Mouse (Mus musculus) liver, postnatal 0 days (tissue): ENCODE data around the gene Cacna1i.

Experiments used
- CTCF ChIP-seq: sonication (generic); IDR thresholded peaks from 2 replicates; pipeline ENCODE4 v1.5.1; 2016; ENCODE audit warnings: antibody characterized with exemption, low read depth
- EP300 ChIP-seq: IDR thresholded peaks from 2 replicates; pipeline ENCODE4 v1.6.1; 2016; ENCODE audit warnings: antibody characterized with exemption, low read depth, mild to moderate bottlenecking

- TF ChIP-seq CTCF: peak; percentile 98
- TF ChIP-seq EP300: no peak
Observed at GRCm38 (mm10) chr15:80260677-80261076, 26.4 kb upstream of the Cacna1i start.
